Mouse (Mus musculus): ENCODE data around the gene Arap1. TPM values are rescaled to one million over a fixed set of nuclear protein-coding genes. Genes with fewer than 3 reads are reported as not detected.

Arap1 gene
- polyA plus RNA-seq, 2 experiments = 77.1 to 92.6 TPM

- no peak for TF ChIP-seq POLR2A (IDR thresholded peaks at IDR 0.05; ENCODE audit: borderline replicate concordance, extremely low read depth, insufficient read depth, insufficient read length)
- H3K4me2 ChIP-seq (replicated peaks; ENCODE audit: low read depth, low read length, severe bottlenecking) = no peak overlapping the region
- no peak overlapping the region for H3K9ac ChIP-seq (ENCODE audit: low read depth, low read length, severe bottlenecking)
- DNase-seq (ENCODE audit: low spot score) = no peak
- no peak overlapping the region for H3K4me3 ChIP-seq (replicated peaks; ENCODE audit: low read length)
- no peaks in the 10 kb centered on the region for H3K9me3 ChIP-seq (ENCODE audit: control insufficient read depth, low read length)
- H3K27ac ChIP-seq (replicated peaks; ENCODE audit: low read depth, low read length) = no peak overlapping the region
- 60% methylated on average over 3 of the region's 3 CpGs for WGBS
- H3K4me1 ChIP-seq (ENCODE audit: control insufficient read depth, insufficient read depth, low read length) = peaks cover 9% of the 10 kb centered on the region
- no peak for ATAC-seq (ENCODE audit: low FRiP score, low read depth)
- H3K36me3 ChIP-seq (ENCODE audit: control insufficient read depth, insufficient read depth, low read length) = no peaks in the 10 kb centered on the region
- H3K27me3 ChIP-seq (ENCODE audit: control insufficient read depth, insufficient read depth, low read length) = no peaks in the 10 kb centered on the region
Measured at GRCm38 (mm10) chr7:101356868-101357267, 9.0 kb downstream of the Arap1 start.

DNA sequence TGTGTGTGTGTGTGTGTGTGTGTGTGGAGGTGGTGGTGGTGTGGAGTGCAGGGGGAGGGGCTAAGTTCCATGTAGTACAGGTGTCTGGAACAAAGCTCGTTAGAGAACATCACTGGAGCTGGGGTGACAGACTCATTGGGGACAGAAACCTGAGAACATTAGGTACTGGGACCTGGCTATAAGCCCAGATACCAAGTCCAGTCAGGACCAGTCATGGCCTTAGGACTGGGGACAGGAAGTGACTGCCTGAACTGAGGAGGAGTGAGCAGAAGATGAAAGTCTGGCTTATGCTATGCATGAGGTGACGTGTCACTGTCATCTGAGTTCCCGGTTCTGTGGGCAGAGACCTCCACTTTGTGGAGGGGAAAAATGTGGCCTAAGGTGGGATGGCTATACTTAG is 12.5 kb downstream of the Arap1 start:
- ATAC-seq (ENCODE audit: low FRiP score, low read depth) = no peak
- Histone ChIP-seq H3K36me3 (ENCODE audit: control insufficient read depth, insufficient read depth, low read length) (no peaks in the 10 kb centered on the region), H3K9ac (ENCODE audit: low read depth, low read length, severe bottlenecking) (no peak overlapping the region), H3K27ac (replicated peaks; ENCODE audit: low read depth, low read length) (no peak overlapping the region), H3K9me3 (ENCODE audit: control insufficient read depth, low read length) (no peaks in the 10 kb centered on the region), H3K4me1 (ENCODE audit: control insufficient read depth, insufficient read depth, low read length) (peaks cover 11% of the 10 kb centered on the region), H3K4me3 (replicated peaks; ENCODE audit: low read length) (no peak overlapping the region), H3K4me2 (replicated peaks; ENCODE audit: low read depth, low read length, severe bottlenecking) (no peak overlapping the region), H3K27me3 (ENCODE audit: control insufficient read depth, insufficient read depth, low read length) (no peaks in the 10 kb centered on the region)
- no peak for DNase-seq (ENCODE audit: low spot score)
- no peak for TF ChIP-seq POLR2A (IDR thresholded peaks at IDR 0.05; ENCODE audit: borderline replicate concordance, extremely low read depth, insufficient read depth, insufficient read length)
- WGBS = 62% methylated on average over 3 of the region's 3 CpGs

- ATAC-seq (ENCODE audit: low FRiP score, low read depth) (no peak), DNase-seq (ENCODE audit: low spot score) (no peak)
- no peak overlapping the region for H3K27ac ChIP-seq (replicated peaks; ENCODE audit: low read depth, low read length)
- no peaks in the 10 kb centered on the region for H3K9me3 ChIP-seq (ENCODE audit: control insufficient read depth, low read length)
- H3K9ac ChIP-seq (ENCODE audit: low read depth, low read length, severe bottlenecking) = no peak overlapping the region
- H3K4me2 ChIP-seq (replicated peaks; ENCODE audit: low read depth, low read length, severe bottlenecking) = no peak overlapping the region
- H3K27me3 ChIP-seq (ENCODE audit: control insufficient read depth, insufficient read depth, low read length) = no peaks in the 10 kb centered on the region
- no peak overlapping the region for H3K4me3 ChIP-seq (replicated peaks; ENCODE audit: low read length)
- H3K36me3 ChIP-seq (ENCODE audit: control insufficient read depth, insufficient read depth, low read length) = no peaks in the 10 kb centered on the region
- H3K4me1 ChIP-seq (ENCODE audit: control insufficient read depth, insufficient read depth, low read length) = peaks cover 11% of the 10 kb centered on the region
- WGBS = 75% methylated on average over 3 of the region's 4 CpGs
- TF ChIP-seq POLR2A (IDR thresholded peaks at IDR 0.05; ENCODE audit: borderline replicate concordance, extremely low read depth, insufficient read depth, insufficient read length) = no peak
Measured at GRCm38 (mm10) chr7:101361021-101361420, 13.2 kb downstream of the Arap1 start.

- H3K9me3 ChIP-seq (ENCODE audit: control insufficient read depth, low read length) = no peaks in the 10 kb centered on the region
- ATAC-seq (ENCODE audit: low FRiP score, low read depth) = no peak
- H3K4me3 ChIP-seq (replicated peaks; ENCODE audit: low read length) = no peak overlapping the region
- 46% methylated on average over 4 of the region's 4 CpGs for WGBS
- 0 out of 2 replicates have a peak overlapping the region, but pooled peaks have one; percentile 7 for H3K27ac ChIP-seq (replicated peaks; ENCODE audit: low read depth, low read length)
- H3K9ac ChIP-seq (ENCODE audit: low read depth, low read length, severe bottlenecking) = no peak overlapping the region
- TF ChIP-seq POLR2A (IDR thresholded peaks at IDR 0.05; ENCODE audit: borderline replicate concordance, extremely low read depth, insufficient read depth, insufficient read length) = no peak
- H3K4me2 ChIP-seq (replicated peaks; ENCODE audit: low read depth, low read length, severe bottlenecking) = no peak overlapping the region
- peaks cover 11% of the 10 kb centered on the region for H3K4me1 ChIP-seq (ENCODE audit: control insufficient read depth, insufficient read depth, low read length)
- no peaks in the 10 kb centered on the region for H3K36me3 ChIP-seq (ENCODE audit: control insufficient read depth, insufficient read depth, low read length)
- H3K27me3 ChIP-seq (ENCODE audit: control insufficient read depth, insufficient read depth, low read length) = no peaks in the 10 kb centered on the region
- no peak for DNase-seq (ENCODE audit: low spot score)
Measured at GRCm38 (mm10) chr7:101361767-101362166, 13.9 kb downstream of the Arap1 start.

DNA sequence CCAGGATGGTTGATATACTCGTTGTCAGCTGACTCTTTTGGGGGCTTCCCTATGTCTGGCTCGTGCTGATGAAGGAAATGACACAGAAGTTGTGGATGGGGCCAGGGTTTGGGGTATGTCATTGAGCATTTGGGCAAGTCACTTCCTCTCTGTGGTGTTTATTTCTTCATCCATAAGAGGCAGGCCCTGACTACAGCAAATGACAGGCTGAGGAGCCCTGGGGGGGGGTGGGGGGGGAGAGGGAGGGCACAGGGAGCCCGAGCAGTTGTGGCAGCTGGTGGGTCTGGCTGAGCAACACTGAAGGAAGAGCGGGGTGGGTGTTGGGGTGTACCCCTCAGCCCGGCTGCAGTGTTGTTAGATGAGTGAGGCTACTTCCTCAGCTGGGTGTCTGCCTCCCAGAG is 14.9 kb downstream of the Arap1 start:
- no peaks in the 10 kb centered on the region for H3K36me3 ChIP-seq (ENCODE audit: control insufficient read depth, insufficient read depth, low read length)
- no peak for DNase-seq (ENCODE audit: low spot score)
- H3K4me3 ChIP-seq (replicated peaks; ENCODE audit: low read length) = no peak overlapping the region
- H3K27ac ChIP-seq (replicated peaks; ENCODE audit: low read depth, low read length) = no peak overlapping the region
- 69% methylated on average over 4 of the region's 5 CpGs for WGBS
- no peak overlapping the region for H3K9ac ChIP-seq (ENCODE audit: low read depth, low read length, severe bottlenecking)
- no peak for TF ChIP-seq POLR2A (IDR thresholded peaks at IDR 0.05; ENCODE audit: borderline replicate concordance, extremely low read depth, insufficient read depth, insufficient read length)
- no peak for ATAC-seq (ENCODE audit: low FRiP score, low read depth)
- no peaks in the 10 kb centered on the region for H3K9me3 ChIP-seq (ENCODE audit: control insufficient read depth, low read length)
- H3K27me3 ChIP-seq (ENCODE audit: control insufficient read depth, insufficient read depth, low read length) = no peaks in the 10 kb centered on the region
- peaks cover 11% of the 10 kb centered on the region for H3K4me1 ChIP-seq (ENCODE audit: control insufficient read depth, insufficient read depth, low read length)
- H3K4me2 ChIP-seq (replicated peaks; ENCODE audit: low read depth, low read length, severe bottlenecking) = no peak overlapping the region

- H3K27me3 ChIP-seq (ENCODE audit: control insufficient read depth, insufficient read depth, low read length) = no peaks in the 10 kb centered on the region
- H3K4me3 ChIP-seq (replicated peaks; ENCODE audit: low read length) = no peak overlapping the region
- ATAC-seq (ENCODE audit: low FRiP score, low read depth) = no peak
- no peak overlapping the region for H3K4me2 ChIP-seq (replicated peaks; ENCODE audit: low read depth, low read length, severe bottlenecking)
- H3K4me1 ChIP-seq (ENCODE audit: control insufficient read depth, insufficient read depth, low read length) = peaks cover 11% of the 10 kb centered on the region
- no peak overlapping the region for H3K27ac ChIP-seq (replicated peaks; ENCODE audit: low read depth, low read length)
- WGBS = 78% methylated on average over 5 of the region's 5 CpGs
- H3K9ac ChIP-seq (ENCODE audit: low read depth, low read length, severe bottlenecking) = no peak overlapping the region
- no peaks in the 10 kb centered on the region for H3K9me3 ChIP-seq (ENCODE audit: control insufficient read depth, low read length)
- H3K36me3 ChIP-seq (ENCODE audit: control insufficient read depth, insufficient read depth, low read length) = no peaks in the 10 kb centered on the region
- DNase-seq (ENCODE audit: low spot score) = no peak
- TF ChIP-seq POLR2A (IDR thresholded peaks at IDR 0.05; ENCODE audit: borderline replicate concordance, extremely low read depth, insufficient read depth, insufficient read length) = no peak
Measured at GRCm38 (mm10) chr7:101363914-101364313, 16.0 kb downstream of the Arap1 start.

Measured in limb, embryonic 14.5 days (tissue).